Mouse (Mus musculus) G1E (cell line): Measurements from ENCODE around the gene Arpc3. TPM values are rescaled to one million over a fixed set of nuclear protein-coding genes. Genes with fewer than 3 reads are reported as not detected.

ENCODE experiments used
- ATAC-seq: 2 replicates; pipeline ENCODE4 v1.8.0; 2016; ENCODE audit warnings: mild to moderate bottlenecking; ENCODE audit not compliant: insufficient number of reproducible peaks, poor library complexity, low FRiP score, severe bottlenecking; ENCODE audit errors: extremely low read depth
- DNase-seq: peaks from one replicate; pipeline ENCODE4 v3.0.0; 2012; ENCODE audit warnings: low spot score
- H3K27me3 ChIP-seq: 2 replicates; pipeline ENCODE4 v1.6.1; 2012; ENCODE audit warnings: mild to moderate bottlenecking, low read length, inconsistent platforms; ENCODE audit not compliant: insufficient read depth
- H3K36me3 ChIP-seq: replicated peaks from 2 replicates; pipeline ENCODE3; 2012; ENCODE audit warnings: mild to moderate bottlenecking, inconsistent platforms
- H3K4me1 ChIP-seq: 2 replicates; pipeline ENCODE4 v1.6.1; 2012; ENCODE audit warnings: low read depth, low read length, inconsistent platforms, mixed read lengths; ENCODE audit not compliant: insufficient read depth
- H3K4me3 ChIP-seq: 2 replicates; pipeline ENCODE4 v1.5.1; 2012; ENCODE audit warnings: low read depth, mild to moderate bottlenecking, inconsistent platforms, low read length, moderate library complexity, mixed read lengths
- H3K9me3 ChIP-seq: replicated peaks from 2 replicates; pipeline ENCODE4 v1.6.1; 2012; ENCODE audit warnings: inconsistent platforms
- CTCF ChIP-seq: IDR thresholded peaks from 2 replicates; pipeline ENCODE4 v1.5.1; 2012; ENCODE audit warnings: low read depth, low read length, inconsistent platforms, mixed read lengths
- GATA1 ChIP-seq: IDR thresholded peaks from 2 replicates; pipeline ENCODE4 v1.6.1; 2012; ENCODE audit warnings: borderline replicate concordance, low read length, inconsistent platforms, mixed read lengths
- GATA2 ChIP-seq: IDR thresholded peaks from 2 replicates; pipeline ENCODE4 v1.6.1; 2012; ENCODE audit warnings: low read depth, low read length, inconsistent platforms, borderline replicate concordance
- POLR2AphosphoS5 ChIP-seq: IDR thresholded peaks from 2 replicates; pipeline ENCODE4 v1.6.1; 2012; ENCODE audit warnings: low read depth, low read length, inconsistent platforms; ENCODE audit not compliant: insufficient replicate concordance
- TAL1 ChIP-seq: conservative IDR thresholded peaks from 2 replicates; pipeline ENCODE4 v1.6.1; 2012; ENCODE audit warnings: low read depth, low read length, inconsistent platforms, mixed read lengths
- polyA plus RNA-seq: library from polyadenylated mRNA; stranded (reverse); fragments of >175 nt; gene quantifications from 2 replicates; pipeline ENCODE4 v1.2.3, GENCODE M21; 2012
- total RNA-seq, 2 experiments: library from RNA; stranded (forward) in 1 of 2; stranded (reverse) in 1 of 2; fragments of 200-1000 nt in 1 of 2; fragments of >200 nt in 1 of 2; fragmentation: Nextera tagmentation in 1 of 2; gene quantifications; 2 replicates each; pipeline ENCODE4 v1.2.3; 2014 to 2017

Gene Arpc3
- total and polyA plus RNA-seq, 3 experiments, result 47.6 to 715 (median 112) TPM

- Histone ChIP-seq H3K4me3 (no peak overlapping the region), H3K27me3 (no peaks in the 10 kb centered on the region), H3K9me3 (no peaks in the 10 kb centered on the region), H3K36me3 (peaks cover 96% of the 10 kb centered on the region), H3K4me1 (peaks cover 8% of the 10 kb centered on the region)
- ATAC-seq (no peak), DNase-seq (no peak)
- TF ChIP-seq GATA2 (no peak), TAL1 (no peak), CTCF (no peak), POLR2AphosphoS5 (no peak), GATA1 (no peak)
These were observed 11.7 kb downstream of the Arpc3 start for GRCm38 (mm10) chr5:122403362-122403761.

GRCm38 (mm10) chr5:122405537-122405936 is 13.9 kb downstream of the Arpc3 start:
- Histone ChIP-seq H3K4me1 (peaks cover 9% of the 10 kb centered on the region), H3K9me3 (no peaks in the 10 kb centered on the region; the same call in 1 of the 2 replicates), H3K4me3 (no peak overlapping the region), H3K27me3 (no peaks in the 10 kb centered on the region), H3K36me3 (peaks cover 89% of the 10 kb centered on the region)
- no peak for ATAC-seq
- DNase-seq, result no peak
- TF ChIP-seq GATA1, result no peak
- TF ChIP-seq CTCF, result no peak
- TF ChIP-seq GATA2, result no peak
- no peak for TF ChIP-seq POLR2AphosphoS5
- TF ChIP-seq TAL1, result no peak

- Histone ChIP-seq H3K4me3 (no peak overlapping the region), H3K9me3 (no peaks in the 10 kb centered on the region; the same call in 1 of the 2 replicates), H3K36me3 (peaks cover 46% of the 10 kb centered on the region), H3K27me3 (no peaks in the 10 kb centered on the region), H3K4me1 (peaks cover 12% of the 10 kb centered on the region)
- DNase-seq (no peak), ATAC-seq (no peak)
- TF ChIP-seq POLR2AphosphoS5, result no peak
- no peak for TF ChIP-seq CTCF
- TF ChIP-seq GATA1, result no peak
- TF ChIP-seq TAL1, result no peak
- TF ChIP-seq GATA2, result no peak
These were observed 18.3 kb downstream of the Arpc3 start for GRCm38 (mm10) chr5:122409692-122410645.

GRCm38 (mm10) chr5:122411892-122412291 is 20.2 kb downstream of the Arpc3 start:
- DNase-seq, result no peak
- TF ChIP-seq TAL1, result no peak
- no peak for TF ChIP-seq GATA2
- no peak for TF ChIP-seq CTCF
- H3K27me3 ChIP-seq, result no peaks in the 10 kb centered on the region
- H3K4me1 ChIP-seq, result peaks cover 12% of the 10 kb centered on the region
- peaks cover 3% of the 10 kb centered on the region for H3K9me3 ChIP-seq
- no peak overlapping the region for H3K4me3 ChIP-seq
- H3K36me3 ChIP-seq, result peaks cover 27% of the 10 kb centered on the region
- ATAC-seq, result no peak

- H3K9me3 ChIP-seq, result peaks cover 3% of the 10 kb centered on the region
- peaks cover 18% of the 10 kb centered on the region for H3K36me3 ChIP-seq
- TF ChIP-seq GATA1 (no peak), GATA2 (no peak), TAL1 (no peak), POLR2AphosphoS5 (no peak), CTCF (no peak)
- no peak overlapping the region for H3K4me3 ChIP-seq
- ATAC-seq (no peak), DNase-seq (no peak)
- peaks cover 12% of the 10 kb centered on the region for H3K4me1 ChIP-seq
- no peaks in the 10 kb centered on the region for H3K27me3 ChIP-seq
These were observed 21.1 kb downstream of the Arpc3 start for GRCm38 (mm10) chr5:122412826-122413225.

- H3K4me3 ChIP-seq, result no peak overlapping the region
- peaks cover 13% of the 10 kb centered on the region for H3K36me3 ChIP-seq
- no peaks in the 10 kb centered on the region for H3K27me3 ChIP-seq
- ATAC-seq (no peak), DNase-seq (no peak)
- H3K9me3 ChIP-seq, result peaks cover 3% of the 10 kb centered on the region
- no peak for TF ChIP-seq GATA2
- no peak for TF ChIP-seq GATA1
- TF ChIP-seq CTCF, result no peak
- TF ChIP-seq TAL1, result no peak
- TF ChIP-seq POLR2AphosphoS5, result no peak
- H3K4me1 ChIP-seq, result peaks cover 12% of the 10 kb centered on the region
These were observed 22.7 kb downstream of the Arpc3 start for GRCm38 (mm10) chr5:122414351-122414750.
